Comparison of ENCODE assay signal across 10 mouse cellular contexts in the genomic region with DNA sequence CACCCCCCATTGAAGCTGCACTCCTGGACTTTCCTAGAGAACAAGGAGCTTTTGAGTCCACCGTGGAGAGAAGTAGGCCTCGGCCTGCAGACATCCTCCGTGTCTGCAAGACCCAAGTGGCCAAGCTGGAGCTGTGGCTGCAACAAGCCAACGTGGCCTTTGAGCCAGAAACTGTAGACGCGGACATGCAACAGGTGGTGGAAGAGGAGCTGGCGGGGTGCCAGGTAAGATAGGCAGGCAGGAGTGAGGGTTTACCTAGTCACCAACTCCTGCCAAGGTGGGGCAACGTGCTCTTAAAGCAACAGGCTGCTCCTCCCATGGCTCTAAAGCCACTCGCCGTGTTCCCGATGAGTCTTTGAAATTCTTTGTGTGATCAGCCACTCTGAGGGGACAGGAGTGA.
DNase-seq lines count a peak whose midpoint lies in the region; ATAC-seq and TF ChIP-seq lines count a peak whose summit lies in the region.
"Had no signal": no experiment of that assay in that cellular context is flagged by ENCODE, and none has a peak within 500 bp of the region (broad histone marks: within the 10 kb centered on the region; RNA-seq: fewer than 3 reads in every experiment).

No protein-coding gene starts in this region.

- H3K9ac ChIP-seq in intestine, embryonic 14.5 days (ENCODE audit: low read length): no peak overlapping the region
- H3K9ac ChIP-seq: liver, embryonic 14.5 days had no signal

- no peaks in the 10 kb centered on the region for H3K36me3 ChIP-seq in E14TG2a.4 (ENCODE audit: insufficient read depth, low read length)
- peaks cover 6% of the 10 kb centered on the region for H3K36me3 ChIP-seq in intestine, embryonic 14.5 days (ENCODE audit: control insufficient read depth, insufficient read depth, low read length)

- peaks cover 37% of the 10 kb centered on the region for H3K4me1 ChIP-seq in E14TG2a.4 (replicated peaks; ENCODE audit: low read depth, low read length)
- H3K4me1 ChIP-seq in intestine, embryonic 14.5 days (replicated peaks; ENCODE audit: control insufficient read depth, insufficient read depth, low read length): no peaks in the 10 kb centered on the region

- peak; percentile 47; the same call in 1 of the 2 replicates for ATAC-seq in intestine, embryonic 14.5 days (replicated peaks; ENCODE audit: low FRiP score, low TSS enrichment, low read depth)
- no peak for ATAC-seq in monocyte, adult 5-6 weeks (replicated peaks; ENCODE audit: insufficient number of reproducible peaks, low FRiP score, low TSS enrichment, poor library complexity, severe bottlenecking)
- ATAC-seq in inflammation-experienced regulatory T-cells, adult 6 months: no peak

- H3K27me3 ChIP-seq in E14TG2a.4 (ENCODE audit: insufficient read depth, low read length): 0 out of 2 replicates have a peak, but pooled peaks cover 6% of the 10 kb centered on the region
- no peaks in the 10 kb centered on the region for H3K27me3 ChIP-seq in intestine, embryonic 14.5 days (replicated peaks; ENCODE audit: control insufficient read depth, insufficient read depth, low read length)

- no peak overlapping the region for H3K27ac ChIP-seq in intestine, embryonic 14.5 days (ENCODE audit: low read depth)
- H3K27ac ChIP-seq: heart, adult 2 months; liver, embryonic 14.5 days had no signal

- H3K4me2 ChIP-seq in intestine, embryonic 14.5 days (ENCODE audit: low read length): no peak overlapping the region

- no peak for TF ChIP-seq CTCF in E14TG2a.4 (conservative IDR thresholded peaks at IDR 0.05; ENCODE audit: low read length)

- peak overlapping the region; percentile 43; the same call in 1 of the 2 replicates for H3K4me3 ChIP-seq in E14TG2a.4 (replicated peaks; ENCODE audit: low read length)
- no peak overlapping the region for H3K4me3 ChIP-seq in intestine, embryonic 14.5 days (ENCODE audit: low read depth, low read length)
- H3K4me3 ChIP-seq: heart, adult 2 months had no signal

- H3K9me3 ChIP-seq in E14TG2a.4 (ENCODE audit: low read length): no peaks in the 10 kb centered on the region
- no peaks in the 10 kb centered on the region for H3K9me3 ChIP-seq in intestine, embryonic 14.5 days (ENCODE audit: control insufficient read depth, low read length)

- 82% methylated on average over 11 of the region's 11 CpGs for WGBS in intestine, embryonic 14.5 days

- DNase-seq in NIH3T3 (ENCODE audit: low read depth): peak; percentile 14
- peak; percentile 68 for DNase-seq in intestine, embryonic 14.5 days (ENCODE audit: low spot score)
- peak; percentile 41 for DNase-seq in lung, postnatal 14 days
- no peak for DNase-seq in frontal cortex, postnatal 14 days (ENCODE audit: low spot score in 2 of 2)
- no peak for DNase-seq in adipocyte (ENCODE audit: low spot score)

Comparison
In these comparisons a context has a peak if more than half of its experiments do, and no peak if none do; other contexts are left out.
1. DNase-seq: peak in NIH3T3 (single experiment), intestine, embryonic 14.5 days (single experiment) and lung, postnatal 14 days (single experiment); none in frontal cortex, postnatal 14 days (0 of 2) and adipocyte (single experiment).